Mouse (Mus musculus) liver, adult 2 months (tissue): ENCODE measurements around the gene Scn8a. TPM values are rescaled to one million over a fixed set of nuclear protein-coding genes. Genes with fewer than 3 reads are reported as not detected.

Experiments
- DNase-seq: peaks from one replicate; pipeline ENCODE4 v3.0.0-alpha.2; 2011; ENCODE audit warnings: low read depth, low spot score; ENCODE audit errors: extremely low read depth
- H3K27ac ChIP-seq: fragments of 200-500 bp; replicated peaks from 2 replicates; pipeline ENCODE4 v1.5.1; 2012; ENCODE audit warnings: low read depth, mild to moderate bottlenecking, control low read depth, inconsistent platforms, low read length; ENCODE audit not compliant: insufficient read depth
- H3K27me3 ChIP-seq: fragments of 200-500 bp; 2 replicates; pipeline ENCODE4 v1.6.1; 2012; ENCODE audit warnings: mild to moderate bottlenecking, moderate library complexity, low read length, inconsistent platforms; ENCODE audit not compliant: control insufficient read depth, insufficient read depth
- H3K36me3 ChIP-seq: fragments of 200-500 bp; 2 replicates; pipeline ENCODE4 v1.6.1; 2012; ENCODE audit warnings: low read length, inconsistent platforms; ENCODE audit not compliant: control insufficient read depth, insufficient read depth
- H3K4me1 ChIP-seq: fragments of 200-500 bp; 2 replicates; pipeline ENCODE4 v1.6.1; 2011; ENCODE audit warnings: low read length; ENCODE audit not compliant: control insufficient read depth, insufficient read depth
- H3K4me3 ChIP-seq: fragments of 200-500 bp; 2 replicates; pipeline ENCODE4 v1.5.1; 2011; ENCODE audit warnings: low read depth, mild to moderate bottlenecking, control low read depth, low read length, moderate library complexity; ENCODE audit not compliant: insufficient read depth
- H3K79me2 ChIP-seq: fragments of 200-500 bp; 2 replicates; pipeline ENCODE4 v1.6.1; 2012; ENCODE audit warnings: inconsistent platforms, mild to moderate bottlenecking, low read length, moderate library complexity; ENCODE audit not compliant: control insufficient read depth, insufficient read depth
- H3K9ac ChIP-seq: fragments of 200-500 bp; 2 replicates; pipeline ENCODE4 v1.6.1; 2012; ENCODE audit warnings: low read depth, mild to moderate bottlenecking, control low read depth, inconsistent platforms, low read length
- CTCF ChIP-seq: fragments of 200-500 bp; IDR thresholded peaks from 2 replicates; pipeline ENCODE4 v1.5.1; 2011; ENCODE audit warnings: low read depth, low read length, control low read depth
- POLR2A ChIP-seq: fragments of 200-500 bp; IDR thresholded peaks from 2 replicates; pipeline ENCODE4 v1.6.1; 2011; ENCODE audit warnings: low read length, control low read depth; ENCODE audit not compliant: insufficient read depth; ENCODE audit errors: extremely low read depth
- WGBS: fragments of 180-500 bp; shearing (Covaris S2); methylation state at CpG from one replicate; pipeline ENCODE4 v1.1.7; 2018; 5-methylcytosine and 5-hydroxymethylcytosine counted together
- polyA plus RNA-seq: library from polyadenylated mRNA; depleted of rRNA; stranded (reverse); fragments of >200 nt; gene quantifications from 2 replicates; pipeline ENCODE4 v1.2.3, GENCODE M21; 2012
- total RNA-seq: library from RNA; depleted of rRNA; stranded (reverse); fragments of >200 nt; gene quantifications from 2 replicates; pipeline ENCODE4 v1.2.3, GENCODE M21; 2014

Gene Scn8a
- total and polyA plus RNA-seq, 2 experiments = 0.07 to 1.4 TPM

DNA sequence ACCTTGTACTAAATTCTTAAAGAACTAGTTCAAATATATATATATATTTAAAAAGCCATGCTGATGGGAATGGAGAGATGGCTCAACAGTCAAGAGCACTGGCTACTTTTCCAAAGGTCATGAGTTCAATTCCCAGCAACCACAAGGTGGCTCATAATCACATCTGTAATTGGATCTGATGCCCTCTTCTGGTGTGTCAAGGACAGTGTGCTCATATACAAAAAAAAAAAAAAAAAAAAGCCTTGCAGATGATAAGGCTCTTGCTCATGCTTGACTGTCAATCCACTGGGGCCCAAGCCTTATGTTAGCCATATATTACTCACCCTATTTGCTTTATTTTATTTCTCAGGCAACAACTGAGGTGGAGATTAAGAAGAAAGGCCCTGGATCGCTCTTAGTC, 132.0 kb downstream of the Scn8a start:
- 100% methylated on average over 1 of the region's 1 CpGs for WGBS

DNA sequence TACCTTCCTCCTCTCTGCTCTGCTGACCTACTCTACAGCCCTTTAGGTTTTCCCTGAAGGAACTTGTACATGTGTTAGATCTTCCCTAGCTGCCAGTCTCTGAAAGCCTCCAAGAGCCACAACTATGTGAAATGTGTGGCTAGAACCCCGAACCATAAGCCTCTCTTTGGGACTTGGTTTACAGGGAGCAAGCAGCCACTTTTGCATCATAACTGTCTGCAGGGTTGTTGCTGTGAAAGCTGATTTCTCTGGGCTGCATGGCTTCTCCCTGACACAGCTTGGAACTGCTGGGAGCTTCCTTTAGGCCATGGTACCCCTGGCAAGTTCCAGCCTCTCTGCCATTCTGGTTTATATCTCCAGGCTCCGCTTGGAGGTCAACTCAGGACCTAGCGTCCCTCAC, 132.8 kb downstream of the Scn8a start:
- Histone ChIP-seq H3K27ac (no peak overlapping the region), H3K4me1 (no peaks in the 10 kb centered on the region), H3K27me3 (0 out of 2 replicates have a peak, but pooled peaks cover 2% of the 10 kb centered on the region), H3K79me2 (no peaks in the 10 kb centered on the region), H3K4me3 (no peak overlapping the region), H3K9ac (no peak overlapping the region), H3K36me3 (no peaks in the 10 kb centered on the region)
- WGBS = 87% methylated on average over 3 of the region's 3 CpGs
- DNase-seq = no peak
- TF ChIP-seq CTCF (no peak), POLR2A (no peak)

More for the DNA sequence above, 132.0 kb downstream of the Scn8a start:
- Histone ChIP-seq H3K27me3 (0 out of 2 replicates have a peak, but pooled peaks cover 2% of the 10 kb centered on the region), H3K4me1 (no peaks in the 10 kb centered on the region), H3K4me3 (no peak overlapping the region), H3K36me3 (no peaks in the 10 kb centered on the region), H3K79me2 (no peaks in the 10 kb centered on the region), H3K9ac (no peak overlapping the region), H3K27ac (no peak overlapping the region)
- no peak for TF ChIP-seq CTCF
- TF ChIP-seq POLR2A = no peak
- DNase-seq = no peak

DNA sequence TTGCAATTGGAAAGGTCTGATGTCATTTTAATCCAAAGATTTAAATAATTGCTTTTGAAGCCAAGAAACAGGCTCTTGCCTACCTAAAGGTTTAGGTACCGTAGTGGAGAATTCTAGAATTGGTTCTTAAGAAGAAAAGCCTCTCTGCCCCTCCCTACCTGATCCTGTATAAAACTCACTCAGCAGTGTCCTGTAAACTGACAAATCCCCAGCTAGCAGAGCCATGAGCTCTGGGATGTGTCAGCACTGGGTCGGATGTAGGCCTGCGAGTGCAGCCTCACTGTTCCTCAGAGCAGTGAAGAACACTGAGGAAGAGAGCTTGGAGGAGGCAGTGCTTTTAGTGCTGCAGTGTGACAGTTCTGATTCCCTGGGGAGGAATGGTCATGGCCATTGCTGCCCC, 134.9 kb downstream of the Scn8a start:
- no peaks in the 10 kb centered on the region for H3K36me3 ChIP-seq
- no peak overlapping the region for H3K9ac ChIP-seq
- no peaks in the 10 kb centered on the region for H3K4me1 ChIP-seq
- no peaks in the 10 kb centered on the region for H3K79me2 ChIP-seq
- no peak for DNase-seq
- TF ChIP-seq POLR2A (no peak), CTCF (no peak)
- 91% methylated on average over 3 of the region's 3 CpGs for WGBS
- H3K27ac ChIP-seq = no peak overlapping the region
- no peak overlapping the region for H3K4me3 ChIP-seq
- 0 out of 2 replicates have a peak, but pooled peaks cover 2% of the 10 kb centered on the region for H3K27me3 ChIP-seq

DNA sequence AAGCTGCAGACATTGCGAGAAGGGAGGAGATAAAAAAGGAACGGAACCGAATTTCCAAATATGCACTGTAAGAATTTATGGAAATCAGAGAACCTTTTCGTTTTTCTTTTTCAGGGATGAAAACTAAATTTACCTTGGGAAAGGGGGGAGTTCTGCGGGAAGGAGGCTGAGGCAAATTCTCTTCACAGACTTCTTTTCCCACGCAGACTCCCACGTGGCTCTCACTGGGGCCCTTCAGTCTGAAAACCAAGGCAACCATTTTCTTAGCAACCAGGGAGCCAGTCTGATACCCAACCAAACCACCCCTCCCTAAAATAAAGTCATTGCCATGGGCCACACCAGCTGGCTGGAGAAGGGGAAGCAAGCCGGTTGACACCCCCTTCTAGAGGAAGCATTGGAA, 136.1 kb downstream of the Scn8a start:
- H3K36me3 ChIP-seq = no peaks in the 10 kb centered on the region
- H3K27me3 ChIP-seq = 0 out of 2 replicates have a peak, but pooled peaks cover 2% of the 10 kb centered on the region
- H3K27ac ChIP-seq = no peak overlapping the region
- no peak overlapping the region for H3K9ac ChIP-seq
- H3K4me1 ChIP-seq = no peaks in the 10 kb centered on the region
- no peak for TF ChIP-seq POLR2A
- TF ChIP-seq CTCF = no peak
- H3K79me2 ChIP-seq = no peaks in the 10 kb centered on the region
- no peak for DNase-seq
- H3K4me3 ChIP-seq = no peak overlapping the region
- WGBS = 76% methylated on average over 8 of the region's 8 CpGs

DNA sequence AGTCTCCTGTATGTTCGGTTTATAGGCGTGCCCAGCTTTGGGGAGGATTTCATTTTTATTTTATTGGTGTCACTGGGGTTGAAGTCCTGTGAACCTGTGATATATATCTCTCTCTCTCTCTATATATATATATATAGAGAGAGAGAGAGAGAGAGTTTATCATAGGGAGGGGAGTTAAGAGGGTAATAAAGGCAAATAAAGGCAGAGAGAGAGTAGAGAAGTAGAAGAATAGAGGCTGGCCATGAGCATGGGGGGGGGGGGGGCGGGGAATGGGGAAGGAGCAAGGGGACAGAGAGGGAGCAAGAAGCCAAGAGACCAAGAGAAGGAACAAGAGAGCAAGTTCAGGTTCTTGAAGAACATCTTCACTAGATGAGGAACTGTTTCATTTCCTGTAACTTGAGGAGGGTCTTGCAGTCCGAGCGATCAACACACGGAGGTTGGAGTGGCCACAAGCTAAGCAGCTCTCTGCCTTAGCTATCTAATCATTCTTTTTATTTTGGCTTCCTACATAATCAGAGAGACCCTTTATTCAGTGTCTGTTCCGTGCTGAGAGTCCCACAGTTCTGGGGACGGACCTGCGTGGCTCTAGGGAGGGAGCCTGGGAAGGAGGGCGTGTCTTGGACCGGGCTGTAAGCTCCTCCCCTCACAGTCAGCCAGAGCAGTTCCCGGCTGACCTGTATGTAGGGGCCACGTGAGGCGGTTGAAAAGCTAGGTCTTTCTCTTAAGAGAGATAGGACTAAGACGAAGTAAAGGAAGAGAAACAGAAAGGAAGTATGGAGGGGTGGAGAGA, 136.8 kb downstream of the Scn8a start:
- peak overlapping the region; percentile 19 for H3K4me3 ChIP-seq
- DNase-seq = peak; percentile 53
- H3K79me2 ChIP-seq = no peaks in the 10 kb centered on the region
- H3K9ac ChIP-seq = no peak overlapping the region
- no peaks in the 10 kb centered on the region for H3K4me1 ChIP-seq
- no peaks in the 10 kb centered on the region for H3K36me3 ChIP-seq
- WGBS = 13% methylated on average over 14 of the region's 15 CpGs
- no peak for TF ChIP-seq CTCF
- no peak for TF ChIP-seq POLR2A
- H3K27ac ChIP-seq = no peak overlapping the region
- H3K27me3 ChIP-seq = 0 out of 2 replicates have a peak, but pooled peaks cover 2% of the 10 kb centered on the region

DNA sequence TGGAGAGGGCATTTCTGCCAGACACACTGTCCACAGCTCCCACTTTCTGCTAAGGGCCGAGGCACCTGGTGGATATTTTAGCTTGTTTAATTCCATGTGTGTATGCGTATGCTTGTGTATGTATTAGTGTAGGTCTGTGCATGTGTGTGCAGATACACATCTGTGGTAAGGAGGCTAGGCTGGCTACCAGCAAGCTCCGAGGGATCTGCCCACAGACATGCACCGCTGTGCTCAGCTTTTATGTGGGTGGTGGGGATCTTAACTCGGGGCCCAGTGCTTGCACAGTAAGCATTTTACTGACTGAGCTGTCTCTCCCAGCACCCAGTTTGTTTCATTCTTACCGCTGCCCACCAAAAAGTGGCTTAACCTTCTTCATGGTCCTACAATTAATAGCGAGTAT, 137.6 kb downstream of the Scn8a start:
- DNase-seq = no peak
- TF ChIP-seq CTCF = no peak
- TF ChIP-seq POLR2A = no peak
- H3K27ac ChIP-seq = no peak overlapping the region
- 0 out of 2 replicates have a peak, but pooled peaks cover 2% of the 10 kb centered on the region for H3K27me3 ChIP-seq
- no peaks in the 10 kb centered on the region for H3K4me1 ChIP-seq
- H3K36me3 ChIP-seq = no peaks in the 10 kb centered on the region
- H3K4me3 ChIP-seq = no peak overlapping the region
- WGBS = 80% methylated on average over 7 of the region's 7 CpGs
- no peak overlapping the region for H3K9ac ChIP-seq
- no peaks in the 10 kb centered on the region for H3K79me2 ChIP-seq
